Mouse (Mus musculus) forebrain, embryonic 15.5 days (tissue): Measurements from ENCODE around the gene Tmem179. TPM values are rescaled to one million over a fixed set of nuclear protein-coding genes. Genes with fewer than 3 reads are reported as not detected.
A peak's percentile ranks its signal among the peaks of the same experiment; 100 is the strongest.

ENCODE experiments used
- ATAC-seq: fragments of 200-750 bp; cut with Nextera tagmentation; replicated peaks from 2 replicates; pipeline ENCODE4 v1.8.0; 2017; ENCODE audit warnings: mild to moderate bottlenecking, moderate TSS enrichment, moderate library complexity
- H3K27ac ChIP-seq: fragments of 300-500 bp; sonication (generic); replicated peaks from 2 replicates; pipeline ENCODE4 v1.5.1; 2015; ENCODE audit warnings: mild to moderate bottlenecking, inconsistent platforms
- H3K27me3 ChIP-seq: fragments of 300-500 bp; sonication (generic); 2 replicates; pipeline ENCODE4 v1.6.1; 2015; ENCODE audit warnings: inconsistent platforms
- H3K36me3 ChIP-seq: fragments of 300-500 bp; sonication (generic); 2 replicates; pipeline ENCODE4 v1.6.1; 2015; ENCODE audit warnings: mild to moderate bottlenecking, inconsistent platforms
- H3K4me1 ChIP-seq: fragments of 300-500 bp; sonication (generic); 2 replicates; pipeline ENCODE4 v1.6.1; 2015; ENCODE audit warnings: inconsistent platforms
- H3K4me2 ChIP-seq: fragments of 300-500 bp; sonication (generic); replicated peaks from 2 replicates; pipeline ENCODE4 v1.6.1; 2015; ENCODE audit warnings: mild to moderate bottlenecking, inconsistent platforms
- H3K4me3 ChIP-seq: fragments of 300-500 bp; sonication (generic); 2 replicates; pipeline ENCODE4 v1.5.1; 2015; ENCODE audit warnings: mild to moderate bottlenecking, inconsistent platforms
- H3K9ac ChIP-seq: fragments of 300-500 bp; sonication (generic); replicated peaks from 2 replicates; pipeline ENCODE4 v1.6.1; 2015; ENCODE audit warnings: mild to moderate bottlenecking, inconsistent platforms
- H3K9me3 ChIP-seq: fragments of 300-500 bp; sonication (generic); 2 replicates; pipeline ENCODE4 v1.6.1; 2016; ENCODE audit warnings: inconsistent platforms
- WGBS: fragments of 180-500 bp; shearing (Covaris S2); methylation state at CpG from one replicate; pipeline ENCODE4 v1.1.7; 2015; ENCODE audit warnings: mixed read lengths; 5-methylcytosine and 5-hydroxymethylcytosine counted together
- polyA plus RNA-seq: library from polyadenylated mRNA; unstranded; fragments of >200 nt; fragmentation: Nextera tagmentation; extraction: Ambion mirVana; gene quantifications from 2 replicates; pipeline ENCODE4 v1.2.1, GENCODE M21; 2015

Gene Tmem179
- polyA plus RNA-seq, 1 experiment from 2014 or later: 51.6 TPM

DNA sequence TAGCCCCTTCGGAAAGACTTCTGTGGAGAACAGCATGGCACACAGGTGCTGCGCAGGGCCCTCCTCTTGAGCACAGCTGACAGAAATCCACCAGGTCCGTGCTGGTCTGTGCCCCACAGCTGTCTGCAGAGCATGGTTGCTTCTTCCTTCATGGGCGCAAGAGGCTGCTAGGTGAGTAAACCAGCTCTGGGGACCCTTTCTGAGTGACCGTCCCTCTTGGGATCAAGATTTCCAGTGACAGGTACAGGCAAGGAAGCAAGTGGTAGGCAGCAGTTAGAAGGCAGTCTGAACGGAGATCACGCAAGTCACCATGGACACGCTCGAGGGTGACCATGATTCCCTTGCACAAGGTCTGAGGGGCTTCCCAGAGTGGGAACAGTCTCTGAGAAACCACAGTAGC lies 27.0 kb downstream of the Tmem179 start:
- H3K27ac ChIP-seq: no peak overlapping the region
- WGBS: 91% methylated on average over 9 of the region's 9 CpGs
- no peak overlapping the region for H3K4me2 ChIP-seq
- H3K27me3 ChIP-seq: no peaks in the 10 kb centered on the region
- no peak overlapping the region for H3K4me3 ChIP-seq
- peaks cover 11% of the 10 kb centered on the region; the same call in 1 of the 2 replicates for H3K4me1 ChIP-seq
- no peak for ATAC-seq
- H3K36me3 ChIP-seq: no peaks in the 10 kb centered on the region
- H3K9me3 ChIP-seq: no peaks in the 10 kb centered on the region
- no peak overlapping the region for H3K9ac ChIP-seq

DNA sequence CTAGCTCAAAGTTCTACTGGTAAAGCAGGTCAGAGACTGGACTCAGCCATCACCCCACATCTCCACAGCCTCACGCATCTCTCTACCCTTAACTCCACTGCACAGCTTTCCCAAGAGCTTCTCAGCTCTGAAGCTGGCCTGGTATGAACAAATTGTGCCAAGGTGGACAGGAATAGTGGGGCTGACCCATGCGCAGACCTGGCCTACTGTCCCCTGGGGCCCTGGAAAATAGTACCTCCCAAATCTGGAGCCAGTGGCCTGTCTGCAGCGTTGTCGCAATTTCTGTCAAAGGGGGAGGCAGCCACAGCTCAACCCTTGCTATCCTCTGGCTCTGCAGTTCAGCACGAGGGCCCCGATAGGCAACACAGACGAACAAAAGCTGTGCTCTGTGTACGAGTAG lies 27.4 kb downstream of the Tmem179 start, which contains the start of gene A530016L24Rik:
TSS of gene A530016L24Rik (plus strand) at position 315 of the 400 bp plus-strand sequence.
- Histone ChIP-seq H3K9ac (no peak within 1 kb of the TSS), H3K27me3 (no peaks in the 10 kb centered on the region), H3K9me3 (no peaks in the 10 kb centered on the region), H3K27ac (no peak within 1 kb of the TSS), H3K36me3 (no peaks in the 10 kb centered on the region), H3K4me3 (no peak within 1 kb of the TSS), H3K4me2 (no peak within 1 kb of the TSS), H3K4me1 (peaks cover 12% of the 10 kb centered on the region; the same call in 1 of the 2 replicates)
- 88% methylated on average over 8 of the region's 8 CpGs for WGBS
- ATAC-seq: no peak

DNA sequence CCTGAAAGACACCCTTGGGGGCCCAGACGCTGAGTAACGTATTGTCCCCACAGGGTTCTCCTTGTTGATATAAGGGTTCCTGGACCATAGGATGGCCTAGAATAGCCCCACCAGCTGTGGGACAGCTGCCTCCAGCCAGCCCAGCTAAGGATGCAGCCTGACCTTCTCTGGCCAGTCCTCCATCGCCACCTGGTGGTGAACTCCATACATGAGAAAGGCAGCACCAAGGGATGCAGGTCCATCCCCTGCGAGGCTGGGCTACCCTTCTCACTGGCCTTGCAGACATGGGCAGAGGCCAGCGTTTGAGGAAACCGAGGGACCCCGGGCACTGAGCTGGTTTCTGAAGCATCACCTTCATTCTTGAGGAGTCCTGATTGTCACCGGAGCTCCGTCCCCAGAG lies 42.8 kb downstream of the Tmem179 start:
- Histone ChIP-seq H3K4me1 (peaks cover 22% of the 10 kb centered on the region), H3K27ac (no peak overlapping the region), H3K9me3 (no peaks in the 10 kb centered on the region), H3K36me3 (no peaks in the 10 kb centered on the region), H3K4me2 (no peak overlapping the region), H3K9ac (0 out of 2 replicates have a peak overlapping the region, but pooled peaks have one; percentile 17), H3K4me3 (no peak overlapping the region), H3K27me3 (no peaks in the 10 kb centered on the region)
- WGBS: 13% methylated on average over 9 of the region's 9 CpGs
- ATAC-seq: peak; percentile 66

DNA sequence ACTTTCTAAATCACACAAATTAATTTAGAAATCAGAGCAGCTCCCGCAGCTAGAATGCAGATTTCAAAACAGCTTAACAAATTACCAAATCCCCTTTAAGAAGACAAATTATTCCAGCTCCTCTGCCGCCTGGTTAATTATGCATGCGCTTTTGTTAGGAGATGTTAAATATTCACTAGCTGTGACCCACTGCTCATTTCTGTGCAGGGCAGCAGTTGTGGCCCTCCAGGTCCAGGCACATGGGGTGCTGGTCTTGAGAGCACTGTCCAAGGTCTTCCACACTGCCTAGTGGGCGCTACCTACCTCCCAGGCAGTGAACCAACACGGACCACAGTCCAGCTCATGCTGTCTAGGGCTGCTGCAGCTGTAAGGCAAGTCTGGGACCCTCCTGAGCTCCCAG lies 46.3 kb downstream of the Tmem179 start:
- H3K4me1 ChIP-seq: peaks cover 23% of the 10 kb centered on the region
- H3K4me3 ChIP-seq: no peak overlapping the region
- 28% methylated on average over 5 of the region's 5 CpGs for WGBS
- no peak overlapping the region for H3K9ac ChIP-seq
- H3K27ac ChIP-seq: peak overlapping the region; percentile 87
- H3K4me2 ChIP-seq: peak overlapping the region; percentile 11; the same call in 1 of the 2 replicates
- H3K36me3 ChIP-seq: no peaks in the 10 kb centered on the region
- H3K27me3 ChIP-seq: no peaks in the 10 kb centered on the region
- no peaks in the 10 kb centered on the region for H3K9me3 ChIP-seq
- peak; percentile 32; the same call in 1 of the 2 replicates for ATAC-seq

DNA sequence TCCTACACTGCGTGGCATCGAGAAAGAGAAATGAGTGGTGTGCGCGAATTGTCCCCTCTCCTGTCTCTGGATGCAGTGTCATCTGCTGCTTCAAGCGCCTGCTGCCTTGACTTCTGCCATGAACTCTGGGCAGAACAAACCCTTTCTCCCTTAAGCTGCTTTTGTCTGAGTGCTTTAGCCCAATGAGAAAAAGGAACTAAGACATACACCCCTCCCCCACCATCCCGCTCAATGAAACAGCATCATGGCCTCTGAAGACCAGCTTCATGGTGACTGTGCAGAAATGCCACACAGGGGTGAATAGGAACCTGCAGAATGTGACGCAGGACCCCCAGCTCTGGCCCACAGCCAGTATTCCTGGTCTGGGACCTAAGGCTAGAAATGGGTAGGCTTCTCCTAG lies 47.2 kb downstream of the Tmem179 start:
- WGBS: 67% methylated on average over 7 of the region's 7 CpGs
- H3K27ac ChIP-seq: peak overlapping the region; percentile 87
- H3K27me3 ChIP-seq: no peaks in the 10 kb centered on the region
- H3K9me3 ChIP-seq: no peaks in the 10 kb centered on the region
- H3K4me3 ChIP-seq: no peak overlapping the region
- H3K36me3 ChIP-seq: no peaks in the 10 kb centered on the region
- no peak overlapping the region for H3K4me2 ChIP-seq
- H3K9ac ChIP-seq: no peak overlapping the region
- no peak for ATAC-seq
- peaks cover 23% of the 10 kb centered on the region for H3K4me1 ChIP-seq

DNA sequence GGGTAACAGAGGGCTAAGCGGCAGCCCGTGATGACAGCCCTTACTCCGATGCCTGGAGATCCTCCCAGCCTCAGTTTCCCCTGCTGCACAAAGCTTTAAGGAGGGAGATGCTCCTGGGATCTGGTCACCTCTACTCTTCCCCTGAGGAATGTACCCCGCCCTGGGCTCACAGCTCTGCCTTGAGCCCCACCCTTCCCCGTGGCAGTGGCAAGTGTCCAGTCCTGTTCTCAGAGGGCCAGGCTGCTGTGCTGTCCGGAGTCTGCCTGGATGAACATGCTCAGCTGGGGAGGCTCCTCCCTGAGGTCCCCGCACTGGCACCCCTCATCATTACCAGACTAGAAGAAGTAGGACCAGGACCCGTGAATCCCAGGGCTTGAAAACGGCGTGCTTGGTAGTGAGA lies 49.2 kb downstream of the Tmem179 start:
- Histone ChIP-seq H3K27me3 (no peaks in the 10 kb centered on the region), H3K9ac (no peak overlapping the region), H3K4me3 (no peak overlapping the region), H3K4me2 (no peak overlapping the region), H3K9me3 (no peaks in the 10 kb centered on the region), H3K4me1 (peaks cover 23% of the 10 kb centered on the region), H3K27ac (no peak overlapping the region), H3K36me3 (no peaks in the 10 kb centered on the region)
- WGBS: 85% methylated on average over 10 of the region's 10 CpGs
- ATAC-seq: no peak

DNA sequence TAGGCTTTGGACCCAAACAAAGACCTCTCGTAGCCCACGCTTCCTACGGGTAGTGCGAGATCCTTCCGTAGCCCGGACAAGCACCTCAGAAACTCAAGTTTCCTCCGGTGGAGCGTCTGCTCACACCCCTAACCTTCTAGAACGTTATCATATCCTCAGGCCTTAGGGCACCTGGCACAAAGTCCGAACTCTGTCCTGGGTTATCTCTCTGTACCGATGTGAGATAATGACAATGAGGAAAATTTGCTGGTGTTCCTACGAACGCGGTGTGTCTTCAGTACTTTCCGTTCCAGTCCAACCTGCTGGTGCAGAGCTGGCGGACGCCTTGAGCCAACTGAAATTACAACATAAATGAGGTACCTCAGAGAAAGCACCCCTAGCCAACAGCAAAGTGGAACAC lies 50.6 kb downstream of the Tmem179 start:
- Histone ChIP-seq H3K27me3 (no peaks in the 10 kb centered on the region), H3K4me1 (peaks cover 22% of the 10 kb centered on the region), H3K27ac (no peak overlapping the region), H3K4me2 (no peak overlapping the region), H3K9me3 (no peaks in the 10 kb centered on the region), H3K36me3 (no peaks in the 10 kb centered on the region), H3K9ac (no peak overlapping the region), H3K4me3 (no peak overlapping the region)
- 95% methylated on average over 17 of the region's 17 CpGs for WGBS
- ATAC-seq: no peak

DNA sequence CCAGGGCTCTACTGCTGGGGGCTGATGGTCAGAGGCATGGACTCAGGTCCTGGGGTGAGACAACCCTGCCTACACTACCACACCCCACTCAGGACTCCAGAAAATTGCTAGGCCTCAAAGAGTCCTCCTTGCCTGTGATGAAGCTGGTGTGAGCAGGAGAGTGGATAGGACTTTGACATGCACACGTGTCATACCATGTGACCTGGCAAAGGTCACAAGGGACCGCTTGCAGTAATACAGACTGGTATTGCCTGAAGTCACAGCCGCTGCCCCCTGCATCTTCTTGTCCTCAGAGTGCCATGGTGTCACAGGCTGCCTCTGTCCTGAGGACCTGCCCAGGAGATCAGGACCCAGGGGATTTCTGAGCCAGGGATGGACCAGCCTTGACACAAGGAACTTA lies 52.0 kb downstream of the Tmem179 start:
- H3K4me1 ChIP-seq: peaks cover 8% of the 10 kb centered on the region
- H3K27me3 ChIP-seq: no peaks in the 10 kb centered on the region
- H3K27ac ChIP-seq: peak overlapping the region; percentile 21
- no peak overlapping the region for H3K4me2 ChIP-seq
- H3K36me3 ChIP-seq: no peaks in the 10 kb centered on the region
- WGBS: 87% methylated on average over 3 of the region's 3 CpGs
- no peak for ATAC-seq
- H3K9me3 ChIP-seq: no peaks in the 10 kb centered on the region
- H3K9ac ChIP-seq: no peak overlapping the region
- H3K4me3 ChIP-seq: no peak overlapping the region

DNA sequence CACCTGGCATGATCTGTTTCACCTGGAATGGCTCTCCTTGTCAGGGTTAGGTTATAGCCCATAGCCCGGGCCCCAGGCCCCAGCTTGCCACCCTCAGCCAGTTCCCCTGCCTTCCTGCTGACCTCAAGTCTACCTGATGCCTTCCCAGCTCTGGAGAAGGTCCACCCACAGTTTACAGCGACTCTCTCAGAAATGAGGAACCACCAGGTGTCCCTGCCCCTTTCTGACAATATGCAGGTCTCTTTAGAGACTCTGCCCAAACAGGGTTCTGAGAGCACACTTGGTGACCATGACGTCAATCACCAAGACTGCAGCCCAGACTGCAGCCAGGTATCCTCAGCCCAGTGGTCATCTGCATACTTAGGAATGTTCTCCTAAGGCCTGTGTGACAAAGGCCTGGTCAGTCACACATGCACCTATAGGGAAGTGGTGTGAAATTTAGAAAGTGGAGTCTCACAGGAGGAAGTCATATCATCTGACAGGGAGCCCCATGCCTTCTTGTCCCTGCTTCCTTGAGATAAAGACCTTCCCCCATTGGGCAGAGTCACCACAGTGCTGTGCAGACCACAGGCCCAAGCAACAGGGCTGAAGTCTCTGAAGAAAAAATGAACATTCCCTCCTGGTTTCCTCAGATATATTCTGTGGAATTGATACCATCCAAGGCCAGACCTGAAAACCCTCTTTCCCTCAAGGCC lies 52.6 kb downstream of the Tmem179 start:
- ATAC-seq: no peak
- no peak overlapping the region for H3K9ac ChIP-seq
- H3K27ac ChIP-seq: no peak overlapping the region
- no peaks in the 10 kb centered on the region for H3K9me3 ChIP-seq
- H3K4me2 ChIP-seq: no peak overlapping the region
- H3K27me3 ChIP-seq: no peaks in the 10 kb centered on the region
- H3K4me1 ChIP-seq: 0 out of 2 replicates have a peak, but pooled peaks cover 2% of the 10 kb centered on the region
- 84% methylated on average over 3 of the region's 3 CpGs for WGBS
- H3K36me3 ChIP-seq: no peaks in the 10 kb centered on the region
- no peak overlapping the region for H3K4me3 ChIP-seq

DNA sequence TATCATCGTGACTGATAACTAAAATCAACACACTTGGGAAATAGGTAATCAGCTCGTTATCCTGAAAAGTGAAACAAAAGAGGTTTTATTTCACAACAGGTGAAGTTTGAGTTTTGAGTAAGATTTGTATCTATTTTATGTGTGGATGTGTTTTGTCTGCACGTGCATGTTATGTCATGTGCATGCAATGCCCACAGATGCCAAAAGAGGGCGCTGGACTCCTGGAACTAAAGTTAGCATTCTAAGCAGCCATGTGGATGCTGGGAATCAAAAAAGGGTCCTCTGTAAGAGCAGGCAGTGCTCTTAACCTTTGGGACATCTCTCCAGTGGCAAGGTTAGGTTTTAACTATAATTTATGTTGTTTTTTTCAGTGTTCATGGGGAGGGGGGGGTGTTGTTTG lies 53.3 kb downstream of the Tmem179 start:
- Histone ChIP-seq H3K27ac (no peak overlapping the region), H3K9ac (no peak overlapping the region), H3K9me3 (no peaks in the 10 kb centered on the region), H3K4me1 (peaks cover 7% of the 10 kb centered on the region), H3K4me2 (no peak overlapping the region), H3K27me3 (no peaks in the 10 kb centered on the region), H3K4me3 (no peak overlapping the region), H3K36me3 (no peaks in the 10 kb centered on the region)
- WGBS: 78% methylated on average over 4 of the region's 4 CpGs
- no peak for ATAC-seq

DNA sequence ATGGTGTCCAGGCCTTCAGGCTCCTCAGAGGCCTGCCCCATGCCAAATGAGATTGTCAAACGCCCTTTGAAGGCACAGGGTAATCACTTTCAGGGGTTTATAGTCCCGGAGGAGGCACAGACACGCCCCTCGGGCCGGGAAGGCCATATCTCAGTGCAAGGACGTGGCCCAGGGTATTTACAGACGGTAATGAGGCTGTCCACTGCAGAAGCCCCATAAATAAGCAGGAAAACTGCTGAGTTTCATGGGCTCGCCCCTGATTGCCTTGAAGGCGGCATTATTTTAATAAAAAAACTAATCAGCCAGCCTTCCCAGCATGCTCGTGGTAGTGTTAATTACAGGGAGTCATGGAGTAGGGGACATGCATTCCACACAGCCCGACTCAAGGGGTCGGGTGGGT lies 54.1 kb downstream of the Tmem179 start:
- WGBS: 62% methylated on average over 12 of the region's 12 CpGs
- Histone ChIP-seq H3K9ac (no peak overlapping the region), H3K36me3 (no peaks in the 10 kb centered on the region), H3K4me2 (no peak overlapping the region), H3K9me3 (no peaks in the 10 kb centered on the region), H3K4me3 (no peak overlapping the region), H3K27ac (no peak overlapping the region), H3K4me1 (peaks cover 14% of the 10 kb centered on the region), H3K27me3 (no peaks in the 10 kb centered on the region)
- ATAC-seq: no peak

DNA sequence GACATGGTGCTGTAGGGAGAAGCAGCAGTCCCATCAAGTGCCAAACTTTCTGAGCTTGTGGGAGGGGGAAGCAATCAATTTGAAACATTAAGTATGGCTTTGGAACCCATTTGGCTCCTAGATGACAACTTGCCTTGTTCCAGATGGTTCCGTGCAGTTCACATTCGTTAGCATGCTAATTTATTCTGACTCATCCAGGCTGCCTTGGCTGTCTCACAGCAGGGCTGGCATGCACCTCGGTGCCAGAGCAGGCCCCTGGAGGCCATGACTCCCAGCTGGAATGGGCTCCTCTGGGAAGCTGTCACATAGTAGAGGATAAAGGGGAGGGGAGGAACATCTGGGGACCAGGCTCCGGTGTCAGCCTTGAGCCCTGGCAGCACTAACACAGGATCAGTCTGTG lies 58.7 kb downstream of the Tmem179 start:
- Histone ChIP-seq H3K27me3 (no peaks in the 10 kb centered on the region), H3K9me3 (no peaks in the 10 kb centered on the region), H3K27ac (peak overlapping the region; percentile 85), H3K4me1 (peaks cover 36% of the 10 kb centered on the region), H3K9ac (no peak overlapping the region), H3K4me2 (no peak overlapping the region), H3K4me3 (no peak overlapping the region), H3K36me3 (no peaks in the 10 kb centered on the region)
- peak; percentile 93 for ATAC-seq
- WGBS: 12% methylated on average over 4 of the region's 4 CpGs
